Comparison of ENCODE assay signal across 13 mouse cellular contexts in the genomic region with DNA sequence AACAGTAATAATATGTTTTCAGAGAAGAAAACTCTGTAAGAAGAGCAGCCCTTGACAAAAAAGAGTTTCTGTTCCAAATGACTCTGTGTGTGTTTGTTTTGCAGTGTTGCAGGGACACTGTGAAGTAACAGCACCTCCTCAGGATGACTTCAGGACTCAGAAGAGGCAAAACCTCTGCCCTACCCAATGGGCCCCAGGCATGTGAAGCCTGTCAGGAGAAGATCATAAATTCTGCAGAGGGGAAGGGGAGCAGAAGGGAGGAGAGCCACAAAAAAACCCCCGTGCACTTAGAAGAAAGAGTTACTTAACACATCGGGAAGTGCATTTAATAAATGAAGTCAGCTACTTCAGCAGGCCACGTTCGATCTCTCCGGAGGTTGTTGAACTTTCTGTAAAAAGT.
DNase-seq lines count a peak whose midpoint lies in the region; ATAC-seq and TF ChIP-seq lines count a peak whose summit lies in the region.
"Had no signal": no experiment of that assay in that cellular context is flagged by ENCODE, and none has a peak within 500 bp of the region (broad histone marks: within the 10 kb centered on the region; RNA-seq: fewer than 3 reads in every experiment).

No protein-coding gene starts in this region.

- no peak overlapping the region for H3K4me3 ChIP-seq in neural tube, embryonic 11.5 days (ENCODE audit: low read depth, low read length)
- no peak overlapping the region for H3K4me3 ChIP-seq in neural tube, embryonic 15.5 days (replicated peaks)
- no peak overlapping the region for H3K4me3 ChIP-seq in embryonic facial prominence, embryonic 10.5 days
- H3K4me3 ChIP-seq in limb, embryonic 14.5 days (replicated peaks; ENCODE audit: low read length) = no peak overlapping the region
- H3K4me3 ChIP-seq: layer of hippocampus, adult 2 months; liver, embryonic 12.5 days; midbrain, embryonic 15.5 days had no signal

- no peak overlapping the region for H3K9ac ChIP-seq in neural tube, embryonic 11.5 days (ENCODE audit: low read length)
- no peak overlapping the region for H3K9ac ChIP-seq in neural tube, embryonic 15.5 days (replicated peaks)
- H3K9ac ChIP-seq in limb, embryonic 14.5 days (ENCODE audit: low read depth, low read length, severe bottlenecking) = no peak overlapping the region
- H3K9ac ChIP-seq: hindbrain, embryonic 14.5 days; liver, embryonic 12.5 days; midbrain, embryonic 15.5 days had no signal

- H3K4me2 ChIP-seq in neural tube, embryonic 11.5 days (ENCODE audit: low read depth) = no peak overlapping the region
- H3K4me2 ChIP-seq in neural tube, embryonic 15.5 days = no peak overlapping the region
- peak overlapping the region; percentile 13; the same call in 1 of the 2 replicates for H3K4me2 ChIP-seq in limb, embryonic 14.5 days (replicated peaks; ENCODE audit: low read depth, low read length, severe bottlenecking)
- H3K4me2 ChIP-seq: hindbrain, embryonic 14.5 days; liver, embryonic 12.5 days; midbrain, embryonic 15.5 days had no signal

- WGBS in neural tube, embryonic 11.5 days = 33% methylated on average over 5 of the region's 5 CpGs
- 36% methylated on average over 5 of the region's 5 CpGs for WGBS in neural tube, embryonic 15.5 days
- WGBS in embryonic facial prominence, embryonic 10.5 days = 48% methylated on average over 5 of the region's 5 CpGs
- WGBS in limb, embryonic 14.5 days = 11% methylated on average over 5 of the region's 5 CpGs

- H3K4me1 ChIP-seq in neural tube, embryonic 11.5 days (ENCODE audit: control insufficient read depth, insufficient read depth, low read length) = peaks cover 8% of the 10 kb centered on the region; the same call in 1 of the 2 replicates
- no peaks in the 10 kb centered on the region for H3K4me1 ChIP-seq in neural tube, embryonic 15.5 days
- peaks cover 41% of the 10 kb centered on the region for H3K4me1 ChIP-seq in embryonic facial prominence, embryonic 10.5 days
- H3K4me1 ChIP-seq in limb, embryonic 14.5 days (ENCODE audit: control insufficient read depth, insufficient read depth, low read length) = peaks cover 9% of the 10 kb centered on the region; the same call in 1 of the 2 replicates
- H3K4me1 ChIP-seq: midbrain, embryonic 15.5 days had no signal

- no peaks in the 10 kb centered on the region for H3K9me3 ChIP-seq in neural tube, embryonic 11.5 days (ENCODE audit: control insufficient read depth, low read length)
- no peaks in the 10 kb centered on the region for H3K9me3 ChIP-seq in neural tube, embryonic 15.5 days (replicated peaks)
- no peaks in the 10 kb centered on the region for H3K9me3 ChIP-seq in embryonic facial prominence, embryonic 10.5 days
- H3K9me3 ChIP-seq in limb, embryonic 14.5 days (ENCODE audit: control insufficient read depth, low read length) = no peaks in the 10 kb centered on the region
- H3K9me3 ChIP-seq: liver, embryonic 12.5 days; midbrain, embryonic 15.5 days had no signal

- DNase-seq in kidney, adult 9 months = peak; percentile 15
- no peak for DNase-seq in kidney, adult 8-10 months
- DNase-seq in neural tube, embryonic 11.5 days (ENCODE audit: low spot score) = peak; percentile 9
- peak; percentile 9 for DNase-seq in embryonic facial prominence, embryonic 10.5 days (ENCODE audit: low spot score)
- no peak for DNase-seq in limb, embryonic 14.5 days (ENCODE audit: low spot score)
- no peak for DNase-seq in heart, postnatal 14 days
- DNase-seq: cerebellum, adult 18-20 months; lung, postnatal 4 days had no signal

- no peaks in the 10 kb centered on the region for H3K27me3 ChIP-seq in neural tube, embryonic 11.5 days (ENCODE audit: control insufficient read depth, insufficient read depth, low read length)
- H3K27me3 ChIP-seq in neural tube, embryonic 15.5 days (replicated peaks) = no peaks in the 10 kb centered on the region
- H3K27me3 ChIP-seq in embryonic facial prominence, embryonic 10.5 days (replicated peaks; ENCODE audit: low read depth, poor library complexity, severe bottlenecking) = no peaks in the 10 kb centered on the region
- H3K27me3 ChIP-seq in limb, embryonic 14.5 days (ENCODE audit: control insufficient read depth, insufficient read depth, low read length) = no peaks in the 10 kb centered on the region
- H3K27me3 ChIP-seq: liver, embryonic 12.5 days; midbrain, embryonic 15.5 days had no signal

- intact Hi-C loops in heart, postnatal 14 days (cut with DNase I) = loop anchor here (10.0 kb wide), 1 partner anchor 560 kb away; no protein-coding TSS in a partner anchor

- TF ChIP-seq POLR2A in limb, embryonic 14.5 days (IDR thresholded peaks at IDR 0.05; ENCODE audit: borderline replicate concordance, extremely low read depth, insufficient read depth, insufficient read length) = no peak

- ATAC-seq in neural tube, embryonic 11.5 days (ENCODE audit: insufficient read depth, low FRiP score, low TSS enrichment) = no peak
- ATAC-seq in neural tube, embryonic 15.5 days (ENCODE audit: low FRiP score) = no peak
- no peak for ATAC-seq in limb, embryonic 14.5 days (ENCODE audit: low FRiP score, low read depth)
- ATAC-seq: liver, embryonic 12.5 days; midbrain, embryonic 15.5 days had no signal

- H3K27ac ChIP-seq in neural tube, embryonic 11.5 days (ENCODE audit: low read depth, low read length) = no peak overlapping the region
- H3K27ac ChIP-seq in neural tube, embryonic 15.5 days (replicated peaks) = no peak overlapping the region
- H3K27ac ChIP-seq in embryonic facial prominence, embryonic 10.5 days (replicated peaks) = no peak overlapping the region; the same call in 1 of the 2 replicates
- H3K27ac ChIP-seq in limb, embryonic 14.5 days (replicated peaks; ENCODE audit: low read depth, low read length) = no peak overlapping the region
- H3K27ac ChIP-seq: hindbrain, embryonic 14.5 days; layer of hippocampus, adult 2 months; liver, embryonic 12.5 days; midbrain, embryonic 15.5 days had no signal

- no peaks in the 10 kb centered on the region for H3K36me3 ChIP-seq in neural tube, embryonic 11.5 days (ENCODE audit: control insufficient read depth, insufficient read depth, low read length)
- no peaks in the 10 kb centered on the region for H3K36me3 ChIP-seq in neural tube, embryonic 15.5 days
- no peaks in the 10 kb centered on the region for H3K36me3 ChIP-seq in embryonic facial prominence, embryonic 10.5 days (replicated peaks)
- no peaks in the 10 kb centered on the region for H3K36me3 ChIP-seq in limb, embryonic 14.5 days (ENCODE audit: control insufficient read depth, insufficient read depth, low read length)
- H3K36me3 ChIP-seq: liver, embryonic 12.5 days; midbrain, embryonic 15.5 days had no signal

Comparison
In these comparisons a context has a peak if more than half of its experiments do, and no peak if none do; other contexts are left out.
1. DNase-seq: peak in kidney, adult 9 months (single experiment), neural tube, embryonic 11.5 days (single experiment) and embryonic facial prominence, embryonic 10.5 days (single experiment); none in kidney, adult 8-10 months (0 of 2), limb, embryonic 14.5 days (single experiment) and heart, postnatal 14 days (0 of 2).